ENCODE assay signal across 14 mouse cellular contexts in the genomic region with DNA sequence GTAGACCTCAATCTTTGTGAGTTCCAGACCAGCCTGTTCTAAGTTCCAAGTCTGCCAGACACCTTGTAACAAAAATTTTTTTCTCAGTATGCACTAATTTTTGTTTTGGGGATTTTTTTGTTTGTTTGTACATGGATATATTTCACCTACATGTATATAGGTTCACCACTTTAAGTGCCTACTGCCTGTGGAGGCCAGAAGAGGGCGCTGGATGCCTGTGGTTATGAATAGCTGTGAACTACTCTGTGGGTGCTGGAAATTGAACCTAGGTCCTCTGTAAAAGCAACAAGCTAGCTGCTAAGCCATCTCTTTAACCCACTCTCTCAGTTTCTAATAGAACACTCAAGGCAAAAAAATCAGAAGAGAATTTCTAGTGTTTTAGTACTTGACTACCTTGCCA. TPM values are rescaled to one million over a fixed set of nuclear protein-coding genes. Genes with fewer than 3 reads are reported as not detected.
DNase-seq lines count a peak whose midpoint lies in the region; ATAC-seq and TF ChIP-seq lines count a peak whose summit lies in the region.
"Had no signal": no experiment of that assay in that cellular context is flagged by ENCODE, and none has a peak within 500 bp of the region (broad histone marks: within the 10 kb centered on the region; RNA-seq: fewer than 3 reads in every experiment).

No protein-coding gene starts in this region.

- ATAC-seq in kidney, embryonic 14.5 days (ENCODE audit: low FRiP score, low TSS enrichment): no peak

- H3K27ac ChIP-seq in kidney, adult 2 months (ENCODE audit: insufficient read depth, low read depth, low read length): no peak overlapping the region
- H3K27ac ChIP-seq in kidney, embryonic 14.5 days (ENCODE audit: low read depth, low read length): no peak overlapping the region
- H3K27ac ChIP-seq: hindbrain, embryonic 13.5 days; liver, embryonic 15.5 days had no signal

- peak; percentile 24; the same call in 1 of the 2 replicates for TF ChIP-seq CTCF in kidney, adult 2 months (conservative IDR thresholded peaks at IDR 0.05; ENCODE audit: insufficient read depth, insufficient read length, low read depth, low read length)

- 69% methylated on average over 1 of the region's 1 CpGs for WGBS in kidney, adult 2 months
- 59% methylated on average over 1 of the region's 1 CpGs for WGBS in kidney, embryonic 14.5 days

- H3K27me3 ChIP-seq in kidney, adult 2 months (replicated peaks; ENCODE audit: control insufficient read depth, insufficient read depth, low read length): no peaks in the 10 kb centered on the region
- no peaks in the 10 kb centered on the region for H3K27me3 ChIP-seq in splenic B cell, adult 2 months (ENCODE audit: control insufficient read depth, insufficient read depth, low read length, poor library complexity, severe bottlenecking)
- H3K27me3 ChIP-seq in kidney, embryonic 14.5 days (ENCODE audit: control insufficient read depth, insufficient read depth, low read length): no peaks in the 10 kb centered on the region
- H3K27me3 ChIP-seq: hindbrain, embryonic 13.5 days; liver, embryonic 15.5 days; megakaryocyte, embryonic 14.5 days had no signal

- H3K4me3 ChIP-seq in kidney, adult 2 months (ENCODE audit: insufficient read depth, low read depth, low read length): no peak overlapping the region
- H3K4me3 ChIP-seq in kidney, embryonic 14.5 days (ENCODE audit: low read length): no peak overlapping the region
- H3K4me3 ChIP-seq: hindbrain, embryonic 13.5 days; liver, embryonic 15.5 days; megakaryocyte, embryonic 14.5 days had no signal

- peaks cover 1% of the 10 kb centered on the region; the same call in 1 of the 2 replicates for H3K36me3 ChIP-seq in kidney, adult 2 months (ENCODE audit: control insufficient read depth, insufficient read depth, low read length)
- peaks cover 2% of the 10 kb centered on the region for H3K36me3 ChIP-seq in splenic B cell, adult 2 months (ENCODE audit: control insufficient read depth, insufficient read depth, low read length, poor library complexity, severe bottlenecking)
- peaks cover 39% of the 10 kb centered on the region for H3K36me3 ChIP-seq in kidney, embryonic 14.5 days (ENCODE audit: control insufficient read depth, insufficient read depth, low read length)

- H3K4me2 ChIP-seq in kidney, embryonic 14.5 days (replicated peaks; ENCODE audit: low read depth, low read length): no peak overlapping the region
- H3K4me2 ChIP-seq: hindbrain, embryonic 13.5 days; liver, embryonic 15.5 days had no signal

- H3K4me1 ChIP-seq in kidney, adult 2 months (ENCODE audit: control insufficient read depth, insufficient read depth, low read length): peaks cover 6% of the 10 kb centered on the region
- no peaks in the 10 kb centered on the region for H3K4me1 ChIP-seq in kidney, embryonic 14.5 days (ENCODE audit: control insufficient read depth, insufficient read depth, low read length)
- H3K4me1 ChIP-seq: hindbrain, embryonic 13.5 days had no signal

- H3K9me3 ChIP-seq in kidney, embryonic 14.5 days (ENCODE audit: control insufficient read depth, low read length): no peaks in the 10 kb centered on the region
- H3K9me3 ChIP-seq: G1E; hindbrain, embryonic 13.5 days; liver, embryonic 15.5 days; megakaryocyte, embryonic 14.5 days had no signal

- TF ChIP-seq POLR2A in kidney, adult 2 months (IDR thresholded peaks at IDR 0.05; ENCODE audit: low read depth, low read length): no peak

- DNase-seq in kidney, adult 2 months: no peak
- no peak for DNase-seq in kidney, adult 11 months
- DNase-seq in thymus, postnatal 14 days: peak; percentile 22
- DNase-seq in thymus, postnatal 0 days (ENCODE audit: low spot score): no peak
- DNase-seq in NIH3T3 (ENCODE audit: low read depth): peak; percentile 33
- DNase-seq in splenic B cell, adult 2 months (ENCODE audit: low read depth, low spot score): peak; percentile 41
- DNase-seq in cerebellum, postnatal 4 days (ENCODE audit: low spot score in 2 of 2): no peak
- DNase-seq: cerebellum, postnatal 10 days; kidney, adult 8-10 months had no signal

- H3K9ac ChIP-seq in kidney, embryonic 14.5 days (ENCODE audit: low read depth, low read length): no peak overlapping the region
- H3K9ac ChIP-seq: hindbrain, embryonic 13.5 days; liver, embryonic 15.5 days had no signal

RNA-seq across cellular contexts. Expression of a gene that starts 11.0 kb away (rescaled TPM):
- 4.4 and 5.5 TPM in 2 replicates for polyA plus RNA-seq in kidney, adult 2 months (2012; rRNA removed)
- polyA plus RNA-seq in thymus, postnatal 0 days (2015; fragmentation: Nextera tagmentation; extraction: Ambion mirVana): 9.3 and 12.4 TPM in 2 replicates
- 10.2 and 11.6 TPM in 2 replicates for polyA plus RNA-seq in kidney, embryonic 14.5 days (2014; fragmentation: Nextera tagmentation; extraction: Ambion mirVana)

RNA-seq across cellular contexts. Expression of a gene that starts 43.7 kb away (rescaled TPM):
- polyA plus RNA-seq in kidney, adult 2 months (2012; rRNA removed): 10.9 and 28.9 TPM in 2 replicates
- polyA plus RNA-seq in thymus, postnatal 0 days (2015; fragmentation: Nextera tagmentation; extraction: Ambion mirVana): 80.6 and 93.3 TPM in 2 replicates
- 117 and 123 TPM in 2 replicates for polyA plus RNA-seq in kidney, embryonic 14.5 days (2014; fragmentation: Nextera tagmentation; extraction: Ambion mirVana)

RNA-seq across cellular contexts. Expression of a gene that starts 43.7 kb away (rescaled TPM):
- polyA plus RNA-seq in kidney, adult 2 months (2012; rRNA removed): 96.7 and 122 TPM in 2 replicates
- 92.1 and 95.1 TPM in 2 replicates for polyA plus RNA-seq in thymus, postnatal 0 days (2015; fragmentation: Nextera tagmentation; extraction: Ambion mirVana)
- 96.4 and 99.1 TPM in 2 replicates for polyA plus RNA-seq in kidney, embryonic 14.5 days (2014; fragmentation: Nextera tagmentation; extraction: Ambion mirVana)

RNA-seq across cellular contexts. Expression of a gene that starts 58.4 kb away (rescaled TPM):
- polyA plus RNA-seq in kidney, adult 2 months (2012; rRNA removed): 2.0 and 2.2 TPM in 2 replicates
- polyA plus RNA-seq in thymus, postnatal 0 days (2015; fragmentation: Nextera tagmentation; extraction: Ambion mirVana): 2.7 and 3.1 TPM in 2 replicates
- polyA plus RNA-seq in kidney, embryonic 14.5 days (2014; fragmentation: Nextera tagmentation; extraction: Ambion mirVana): 0.27 and 0.97 TPM in 2 replicates
- polyA plus RNA-seq: G1E had no signal

Comparison
In these comparisons a context has a peak if more than half of its experiments do, and no peak if none do; other contexts are left out.
1. DNase-seq: peak in thymus, postnatal 14 days (single experiment), NIH3T3 (single experiment) and splenic B cell, adult 2 months (single experiment); none in kidney, adult 2 months (single experiment), kidney, adult 11 months (single experiment), thymus, postnatal 0 days (single experiment) and cerebellum, postnatal 4 days (0 of 2).